Mouse (Mus musculus) ovary, postnatal 10 days (tissue): Measurements from ENCODE around the gene 1700018F24Rik.
"Not testable (repeated sequence)": the region's sequence is repeated elsewhere in the genome, so short reads cannot be mapped to it uniquely, and the experiment has no call there.

Experiments used
- DNase-seq: peaks from one replicate; pipeline ENCODE4 v3.0.0; 2022; ENCODE audit warnings: low spot score

Gene 1700018F24Rik

GRCm38 (mm10) chr5:145042690-145043089 lies at the start of gene 1700018F24Rik:
Gene 1700018F24Rik (plus strand): TSS chr5:145042990.
- not testable (repeated sequence) for DNase-seq

DNA sequence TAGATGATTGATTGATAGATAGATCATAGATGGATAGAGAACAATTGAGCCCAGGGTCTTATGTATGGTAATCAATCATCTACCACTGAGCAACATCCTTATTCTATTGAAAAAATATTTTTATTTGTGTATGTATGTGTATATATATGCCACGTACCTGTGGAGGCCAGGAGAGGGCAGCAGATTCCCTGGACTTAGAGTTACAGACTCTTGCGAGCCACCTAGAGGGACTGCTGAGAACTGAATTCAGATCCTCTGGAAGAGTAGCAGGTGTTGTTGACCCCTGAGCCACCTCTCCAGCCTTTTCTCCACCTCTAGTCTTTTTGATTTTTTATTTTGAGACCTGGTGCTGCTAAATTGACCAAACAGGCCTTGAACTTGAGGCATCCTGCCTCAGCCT lies 44.3 kb upstream of the 1700018F24Rik start:
- no peak for DNase-seq

DNA sequence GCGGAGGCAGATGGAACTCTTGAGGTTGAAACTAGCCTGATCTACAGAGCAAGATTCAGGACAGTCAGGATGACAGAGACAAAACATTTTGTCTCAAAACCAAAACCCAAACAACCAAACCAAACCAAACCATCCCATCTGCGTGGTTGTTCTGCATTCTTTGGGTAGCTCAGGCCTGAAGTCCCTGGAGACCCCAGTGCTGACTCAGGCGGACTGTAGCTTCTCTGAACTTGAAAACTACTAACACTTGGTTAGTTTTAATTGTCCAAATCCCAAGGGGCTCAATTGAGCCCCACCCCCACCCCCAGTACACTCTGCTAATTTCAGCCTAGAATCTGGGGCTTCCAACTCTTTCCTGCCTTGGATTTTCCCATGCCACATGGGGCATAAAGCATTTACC lies 39.4 kb upstream of the 1700018F24Rik start:
- DNase-seq = no peak

GRCm38 (mm10) chr5:145004495-145004894 lies 38.3 kb upstream of the 1700018F24Rik start:
- no peak for DNase-seq

DNA sequence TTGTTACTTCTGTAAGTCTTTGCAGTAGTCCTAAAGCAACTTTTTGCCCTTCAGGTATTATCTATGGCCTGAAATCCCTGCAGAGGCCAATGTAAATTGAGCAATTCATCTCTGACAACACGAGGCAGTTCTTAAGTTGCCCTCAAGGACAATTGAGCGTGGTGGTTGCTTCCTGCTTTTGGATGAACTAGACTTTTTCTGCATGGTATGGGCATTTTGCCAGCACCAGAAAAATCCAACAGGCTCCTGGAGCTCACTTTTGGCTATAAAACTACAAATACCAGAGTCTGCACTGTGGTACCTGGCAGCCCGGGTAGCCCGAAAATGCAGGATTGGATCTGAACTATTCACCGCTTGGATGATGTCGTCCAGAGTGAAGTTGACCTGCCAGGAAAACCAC lies 37.2 kb upstream of the 1700018F24Rik start:
- no peak for DNase-seq

DNA sequence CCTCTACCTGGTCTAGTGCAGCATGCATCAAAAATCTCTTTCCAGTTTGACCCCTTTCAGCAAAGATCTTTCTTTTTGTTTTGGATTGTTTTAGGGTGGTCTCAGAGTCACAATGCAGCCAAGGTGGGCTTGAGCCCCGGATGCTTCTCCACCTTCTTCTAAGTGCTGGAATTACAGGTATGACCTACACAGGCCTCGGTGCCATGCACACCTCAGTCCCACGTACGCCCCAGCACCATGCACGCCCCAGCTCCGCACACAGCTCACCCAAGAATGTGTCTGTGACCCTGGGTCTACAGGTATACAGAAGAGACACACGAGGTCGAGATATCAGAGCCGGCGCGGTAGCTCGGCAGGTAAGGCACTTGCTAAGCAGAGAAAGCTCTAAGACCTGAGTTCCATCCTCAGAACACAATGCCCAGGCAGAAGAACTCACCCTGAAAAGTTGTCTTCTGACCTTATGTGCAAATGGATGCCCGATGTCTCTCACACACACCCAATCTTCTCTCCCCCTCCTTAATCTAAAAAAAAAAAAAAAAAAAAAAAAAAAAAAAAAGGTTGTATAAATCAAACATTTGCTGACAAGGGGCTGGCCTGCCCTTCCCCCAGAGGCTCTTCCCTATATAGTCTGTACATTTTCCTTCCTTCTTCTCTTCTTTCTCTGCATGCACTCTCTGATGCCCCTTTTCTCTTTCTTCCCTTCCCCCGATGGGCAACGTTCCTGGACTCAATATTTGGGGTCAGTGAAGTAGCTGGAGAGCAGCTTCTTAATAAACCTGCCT lies 33.7 kb upstream of the 1700018F24Rik start:
- DNase-seq = no peak

DNA sequence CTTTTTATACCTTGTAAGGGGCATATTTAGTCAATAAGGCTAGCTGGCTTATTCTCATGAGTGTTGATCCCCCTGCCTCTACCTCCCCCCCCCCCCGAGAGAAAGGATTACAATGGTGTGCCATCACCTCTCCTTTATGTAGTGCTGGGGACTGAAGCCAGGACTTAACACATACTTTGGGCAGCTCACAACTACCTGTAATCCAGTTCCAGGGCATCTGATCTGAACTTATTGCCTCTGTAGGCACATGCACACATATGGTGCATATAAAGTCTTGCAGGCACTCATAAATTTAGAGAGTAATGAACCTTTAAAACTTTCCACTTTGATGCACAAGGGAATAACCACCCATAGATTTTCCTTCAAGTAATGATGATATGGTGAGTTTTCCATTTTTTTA lies 28.5 kb upstream of the 1700018F24Rik start:
- no peak for DNase-seq

DNA sequence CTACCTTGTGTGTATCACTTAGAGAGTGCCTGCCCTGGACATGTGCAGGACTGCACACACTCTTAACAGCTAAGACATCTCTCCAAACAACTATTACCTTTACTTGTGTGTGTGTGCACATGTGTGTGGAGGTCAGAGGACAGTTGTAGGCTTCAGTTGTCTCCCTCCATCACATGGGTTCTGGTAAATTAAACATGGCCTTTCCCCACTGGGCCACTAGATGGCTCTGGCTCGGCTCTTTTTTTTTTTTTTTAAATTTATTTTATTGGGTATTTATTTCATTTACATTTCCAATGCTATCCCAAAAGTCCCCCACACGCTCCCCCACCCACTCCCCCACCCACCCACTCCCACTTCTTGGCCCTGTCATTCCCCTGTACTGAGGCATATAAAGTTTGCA lies 26.0 kb upstream of the 1700018F24Rik start:
- DNase-seq = not testable (repeated sequence)

- not testable (repeated sequence) for DNase-seq
Measured at GRCm38 (mm10) chr5:145020254-145020653, 22.5 kb upstream of the 1700018F24Rik start.

GRCm38 (mm10) chr5:145020712-145021111 lies 22.1 kb upstream of the 1700018F24Rik start:
- not testable (repeated sequence) for DNase-seq

- not testable (repeated sequence) for DNase-seq
Measured at GRCm38 (mm10) chr5:145030476-145030875, 12.3 kb upstream of the 1700018F24Rik start.

DNA sequence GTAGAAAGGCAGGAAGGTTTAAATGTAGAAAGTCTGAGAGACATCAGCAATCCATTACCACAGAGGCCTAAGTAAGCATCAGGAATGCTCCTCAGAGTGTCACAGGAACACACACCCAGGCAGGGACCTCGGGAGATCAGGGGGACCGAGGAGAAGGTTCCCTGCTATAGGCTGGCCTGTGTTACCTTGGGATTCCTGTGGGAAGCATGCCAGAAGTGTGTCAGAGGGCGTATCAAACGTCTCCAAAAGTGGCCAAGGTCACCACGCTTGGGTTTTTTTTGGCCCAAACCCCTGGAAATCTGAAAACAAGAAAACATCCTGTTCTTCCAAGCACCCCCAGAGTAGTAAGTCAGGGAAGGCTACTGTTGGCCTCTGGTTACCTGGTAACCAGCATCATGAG lies 10.4 kb upstream of the 1700018F24Rik start, which contains the start of gene Gm4871:
Gene Gm4871, minus strand, starts transcription at position 364 of the 400 bp plus-strand sequence.
- DNase-seq = not testable (repeated sequence)

GRCm38 (mm10) chr5:145041628-145042027 lies 1.2 kb upstream of the 1700018F24Rik start:
- no peak for DNase-seq

DNA sequence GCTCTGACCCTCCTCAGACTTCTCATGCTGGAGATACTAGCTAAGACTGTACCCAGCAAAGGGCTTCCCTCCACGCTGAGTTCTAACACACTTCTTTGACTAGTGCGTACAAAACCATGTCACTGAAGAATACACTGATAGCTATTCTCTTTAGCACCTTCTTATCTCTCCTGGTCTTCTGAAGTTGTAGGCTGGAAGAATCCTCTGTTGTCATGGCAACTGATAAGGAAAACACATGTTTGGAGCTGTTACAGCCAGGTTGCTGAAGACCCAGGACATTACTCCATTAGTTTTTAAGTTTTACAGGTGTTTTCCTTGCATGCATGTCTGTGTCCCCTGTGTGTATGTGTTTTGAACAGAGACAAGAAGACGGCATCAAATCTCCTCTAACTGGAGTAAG lies 11.4 kb downstream of the 1700018F24Rik start:
- not testable (repeated sequence) for DNase-seq

DNA sequence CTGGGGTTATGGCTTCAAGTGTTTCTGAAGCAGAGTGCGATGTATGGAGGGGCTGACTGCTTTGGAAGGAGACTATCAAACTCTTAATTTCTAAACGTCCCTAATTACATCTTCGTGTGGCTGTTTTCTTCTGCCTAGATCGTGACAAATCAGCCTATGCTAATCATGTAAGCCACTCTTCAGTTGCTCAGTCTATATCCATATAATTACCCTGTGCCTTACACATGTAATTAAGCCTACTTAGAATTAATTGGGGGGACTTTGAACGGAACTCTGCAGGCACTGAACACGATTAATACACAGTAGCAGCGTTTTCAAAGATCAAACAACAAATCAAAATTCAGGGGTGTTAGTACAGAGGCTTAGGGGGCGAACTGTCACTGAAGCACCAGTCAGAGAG lies 15.1 kb downstream of the 1700018F24Rik start:
- no peak for DNase-seq

DNA sequence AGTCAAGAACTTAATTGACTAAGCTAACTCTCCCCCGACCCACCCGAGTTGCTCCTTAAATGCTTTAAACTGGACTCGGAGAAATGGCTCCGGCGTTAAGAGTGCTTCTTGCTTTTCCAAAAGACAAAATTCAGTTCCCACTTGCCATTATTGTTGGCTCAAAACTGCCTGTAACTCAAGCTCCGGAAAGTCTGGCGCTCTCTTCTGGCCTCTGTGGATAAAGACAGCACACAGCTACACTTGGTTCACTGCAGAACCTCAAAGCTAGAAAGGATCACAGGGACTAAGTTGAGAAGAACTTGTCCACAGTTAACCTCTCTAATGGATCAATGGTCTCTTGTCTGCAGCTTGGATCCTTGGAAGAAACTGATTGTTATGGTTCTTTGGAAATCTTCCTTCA lies 15.9 kb downstream of the 1700018F24Rik start:
- DNase-seq = no peak

DNA sequence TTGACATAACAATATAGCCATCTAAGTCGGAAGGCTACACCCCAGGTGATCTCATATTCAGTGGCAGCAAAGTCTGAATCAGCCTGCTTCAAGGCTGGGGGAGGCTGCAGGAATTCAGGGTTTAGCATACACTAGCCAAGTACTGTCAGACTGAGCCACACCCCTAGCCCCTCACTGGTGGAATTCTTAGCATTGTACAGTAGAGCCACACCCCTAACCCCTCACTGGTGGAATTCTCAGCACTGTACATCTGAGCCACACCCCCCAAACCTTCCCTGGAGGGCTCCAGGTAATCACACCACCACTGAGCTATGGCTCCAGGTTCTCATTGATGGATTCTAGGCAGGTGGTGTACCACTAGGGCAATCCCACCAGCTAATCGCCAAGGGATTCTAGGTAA lies 16.7 kb downstream of the 1700018F24Rik start:
- no peak for DNase-seq

DNA sequence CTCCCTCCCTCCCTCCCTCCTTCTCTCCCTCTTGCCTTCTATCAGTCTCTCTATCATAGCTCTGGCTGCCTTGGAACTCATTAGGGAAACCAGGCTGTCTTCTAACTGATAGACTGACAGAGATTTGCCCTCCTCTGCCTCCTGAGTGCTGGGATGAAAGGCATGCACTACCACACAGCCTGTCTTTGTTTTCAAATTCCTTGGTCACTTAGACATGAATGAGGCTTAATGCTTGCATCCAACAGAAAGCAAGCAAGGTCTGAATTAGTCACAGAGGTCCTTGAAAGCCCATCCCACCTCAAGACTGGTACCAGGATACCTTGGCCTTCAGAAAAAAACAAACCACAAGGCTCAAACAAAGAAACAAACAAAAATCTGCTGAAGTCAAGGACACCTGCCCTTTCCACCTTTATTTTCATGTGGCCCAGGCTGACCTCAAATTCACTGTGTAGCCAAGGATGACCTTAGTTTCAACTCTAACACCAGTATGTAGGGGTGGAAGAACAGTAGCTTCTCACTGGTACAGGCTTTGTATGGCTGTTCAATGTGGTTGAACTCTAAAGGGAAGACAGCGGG lies 22.1 kb downstream of the 1700018F24Rik start:
- no peak for DNase-seq

- no peak for DNase-seq
Measured at GRCm38 (mm10) chr5:145068863-145069262, 26.1 kb downstream of the 1700018F24Rik start.

- peak; percentile 24 for DNase-seq
Measured at GRCm38 (mm10) chr5:145069707-145070106, 26.9 kb downstream of the 1700018F24Rik start.

DNA sequence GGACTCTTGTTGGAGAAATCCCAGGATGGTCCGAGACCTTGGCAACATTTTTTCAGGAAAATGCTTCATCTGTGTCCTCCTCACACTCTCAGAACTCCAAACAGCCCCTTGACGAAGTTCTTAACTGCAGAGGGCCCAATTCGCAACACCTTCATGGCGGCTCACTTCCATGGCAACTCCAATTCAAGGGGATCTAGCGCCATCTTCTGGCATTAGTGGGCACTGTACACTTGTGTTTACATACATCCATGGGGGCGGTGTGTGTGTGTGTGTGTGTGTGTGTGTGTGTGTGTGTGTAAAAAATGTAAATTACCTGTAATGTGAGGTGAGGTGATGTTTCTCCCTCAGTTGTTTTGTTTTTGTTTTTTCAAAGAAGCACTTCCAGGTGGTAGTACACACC lies 28.6 kb downstream of the 1700018F24Rik start:
- no peak for DNase-seq

DNA sequence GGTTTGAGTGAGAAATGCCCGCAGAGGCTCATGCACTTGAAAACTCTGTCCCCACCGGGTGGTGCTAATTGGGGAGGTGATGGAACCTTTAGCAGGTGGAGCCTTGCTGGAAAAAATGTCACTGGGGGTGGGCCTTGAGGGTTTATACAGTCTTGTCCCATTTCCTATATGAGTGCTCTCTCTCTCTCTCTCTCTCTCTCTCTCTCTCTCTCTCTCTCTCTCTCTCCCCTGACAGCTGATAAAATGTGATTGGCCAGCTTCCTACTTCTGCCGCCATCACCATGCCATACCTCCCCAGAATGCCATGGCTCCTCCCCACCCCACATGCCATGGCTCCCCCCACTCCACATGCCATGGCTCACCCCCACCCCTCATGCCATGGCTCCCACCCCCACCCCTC lies 32.3 kb downstream of the 1700018F24Rik start:
- DNase-seq = no peak

GRCm38 (mm10) chr5:145081866-145082613 lies 39.2 kb downstream of the 1700018F24Rik start:
- no peak for DNase-seq
